Mouse (Mus musculus) brain, adult 2 months (tissue): ENCODE measurements around the gene Lrrc8d.
A peak's percentile ranks its signal among the peaks of the same experiment; 100 is the strongest.

Source experiments
- DNase-seq: peaks from one replicate; pipeline ENCODE4 v3.0.0; 2011; ENCODE audit warnings: low read depth, low spot score

The Lrrc8d gene

DNA sequence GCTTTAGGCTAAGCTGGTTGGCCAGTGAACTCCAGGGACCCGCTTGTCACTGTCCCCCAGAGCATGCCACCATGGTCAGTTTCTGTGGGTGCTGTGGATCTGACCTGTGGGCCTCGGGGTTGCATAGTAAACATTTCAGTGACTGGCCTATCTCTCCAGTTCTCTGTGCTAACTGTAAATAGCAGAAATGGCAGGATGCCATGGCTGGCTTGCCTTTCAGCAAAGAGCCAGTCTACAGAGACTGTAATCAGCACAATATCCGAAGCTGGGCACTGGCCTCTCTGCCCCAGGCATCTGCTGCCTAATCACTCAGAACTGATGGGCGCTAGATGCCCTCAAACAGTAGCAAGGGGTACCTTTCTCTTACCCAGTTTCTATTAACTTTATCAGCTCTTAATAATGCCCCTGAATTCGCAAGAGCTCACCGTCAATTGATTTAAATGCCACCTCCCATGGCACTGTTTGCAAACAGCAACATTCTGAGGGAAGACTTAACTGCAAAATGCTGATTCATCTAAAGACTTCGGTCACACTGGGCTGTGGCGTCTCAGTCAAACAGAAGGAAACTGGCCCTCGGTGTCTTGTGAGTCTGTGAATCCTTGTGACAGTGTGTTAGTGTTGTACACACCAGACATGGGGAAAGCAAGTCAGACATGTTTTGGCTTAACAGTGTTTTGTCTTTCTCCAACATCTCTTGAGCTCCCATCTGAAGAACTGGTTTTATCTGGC lies 117.6 kb downstream of the Lrrc8d start:
- DNase-seq: peak; percentile 70

DNA sequence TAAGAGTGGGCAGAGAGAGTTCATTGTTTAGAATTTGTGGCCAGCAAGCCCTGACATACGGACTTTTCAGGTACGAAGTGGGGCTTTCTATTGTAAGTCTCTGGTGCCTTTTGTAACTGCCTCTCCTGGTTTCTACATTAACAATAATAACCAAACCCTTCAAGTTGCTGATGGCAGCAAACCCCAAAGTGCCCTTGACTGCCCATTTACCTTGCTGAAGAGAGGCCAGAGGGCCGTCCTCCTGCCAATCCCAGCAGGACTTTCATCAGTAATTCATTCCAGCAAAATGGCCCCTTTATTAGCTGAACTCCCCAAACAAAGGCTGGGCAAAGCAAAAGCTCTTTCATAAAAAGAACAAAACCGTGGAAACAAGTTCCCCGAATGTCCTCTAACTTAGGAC lies 118.6 kb downstream of the Lrrc8d start:
- peak; percentile 27 for DNase-seq

DNA sequence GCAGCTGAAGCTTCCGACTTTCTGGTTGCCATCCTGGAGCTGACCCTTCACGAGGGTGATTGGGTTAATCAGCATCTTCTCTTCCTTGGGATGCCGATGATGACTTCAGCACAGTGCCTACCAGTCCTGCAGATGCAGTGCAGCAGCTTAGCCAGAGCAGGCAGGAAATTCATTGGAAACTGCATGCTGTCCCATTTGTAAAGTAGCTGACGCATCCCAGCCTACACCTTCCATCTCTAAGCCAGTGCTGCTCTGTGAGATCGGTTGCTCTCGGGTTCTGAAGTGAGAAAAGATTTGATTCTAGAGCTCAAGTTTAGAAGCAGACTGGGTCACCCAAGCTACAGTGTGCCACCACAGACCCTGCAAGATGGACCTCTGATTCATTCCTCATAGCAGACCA lies 121.6 kb downstream of the Lrrc8d start:
- DNase-seq: peak; percentile 65

DNA sequence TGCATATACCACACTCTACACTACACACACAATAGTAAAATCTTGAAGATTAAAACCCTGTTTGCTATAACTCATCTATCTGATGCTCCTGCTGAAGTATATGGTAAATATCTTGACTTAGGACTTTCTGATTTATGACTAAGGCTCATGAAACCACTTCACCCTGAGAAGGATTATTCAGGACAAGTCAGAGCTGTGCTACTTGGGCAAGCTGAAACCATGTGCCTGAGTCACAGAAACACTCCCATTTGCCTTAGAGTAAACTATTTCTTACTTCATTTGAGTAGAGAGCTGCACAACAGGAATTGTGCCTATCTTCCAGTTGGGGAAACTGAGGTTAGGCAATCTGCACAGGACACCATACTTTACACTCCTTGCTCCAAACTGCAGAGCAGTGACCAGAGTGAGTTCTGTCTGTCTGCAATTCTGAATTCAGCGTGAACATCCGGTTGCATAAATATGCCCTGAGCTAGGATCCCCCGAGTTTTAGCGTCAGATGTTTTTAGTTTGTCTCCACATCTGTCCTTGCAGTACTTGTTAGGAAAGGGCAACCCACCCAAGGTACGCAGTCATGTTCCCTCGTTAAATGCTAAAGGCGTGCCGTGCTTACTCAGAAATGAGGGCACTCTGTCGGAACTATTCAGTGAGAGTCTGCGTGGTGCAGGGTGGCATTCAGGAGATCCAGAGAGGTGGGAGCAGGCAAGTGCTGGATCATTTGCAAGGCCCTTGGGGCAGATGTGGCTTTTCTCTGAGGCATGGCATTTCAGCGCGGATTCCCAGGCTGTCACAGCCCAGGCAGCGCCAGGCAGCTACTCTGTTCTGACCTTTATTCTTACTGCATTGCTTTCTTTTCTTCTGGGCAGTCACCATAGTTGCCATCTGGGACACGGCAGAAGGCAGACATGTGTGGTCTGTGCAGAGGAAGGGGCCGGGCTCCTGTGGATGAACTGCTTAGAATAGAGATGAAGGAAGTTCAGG lies 123.0 kb downstream of the Lrrc8d start:
- peak; percentile 67 for DNase-seq

DNA sequence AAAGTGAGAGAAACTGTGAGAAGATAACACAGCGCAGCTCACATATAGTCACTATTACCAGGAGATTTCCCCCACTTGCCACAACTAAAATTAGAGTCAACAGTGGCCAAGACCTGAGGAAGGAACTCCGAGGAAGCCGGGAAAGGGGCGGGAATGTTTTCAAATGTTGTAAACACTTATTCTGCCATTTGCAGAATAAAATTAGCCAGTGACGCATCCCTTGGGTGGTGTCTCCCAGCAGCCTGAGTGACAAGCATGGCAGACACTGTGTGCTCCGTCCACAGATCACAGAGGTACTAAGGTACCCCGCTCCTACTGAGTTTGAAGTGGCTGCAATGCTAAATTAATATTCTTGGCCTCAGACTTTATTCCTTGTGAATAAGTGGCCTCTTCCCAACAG lies 124.5 kb downstream of the Lrrc8d start:
- no peak for DNase-seq

DNA sequence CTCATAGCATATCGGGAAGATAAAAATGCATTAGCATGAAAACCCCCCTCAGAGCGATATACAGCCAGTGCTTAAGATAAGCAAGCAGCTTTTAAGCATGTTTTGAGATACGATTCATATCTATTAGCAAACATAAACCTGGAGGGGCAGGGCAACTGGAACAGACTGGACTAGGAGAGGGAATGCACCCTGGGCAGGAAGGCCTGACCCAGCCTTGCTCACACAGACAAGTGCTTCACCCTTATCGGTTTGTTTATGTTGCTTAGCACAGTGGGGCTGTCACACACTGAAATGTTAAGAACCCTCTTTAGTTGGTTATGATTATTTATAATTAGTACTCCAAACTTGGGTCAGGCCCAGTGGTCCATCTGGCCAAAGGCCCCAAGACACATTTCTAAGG lies 125.1 kb downstream of the Lrrc8d start:
- no peak for DNase-seq

DNA sequence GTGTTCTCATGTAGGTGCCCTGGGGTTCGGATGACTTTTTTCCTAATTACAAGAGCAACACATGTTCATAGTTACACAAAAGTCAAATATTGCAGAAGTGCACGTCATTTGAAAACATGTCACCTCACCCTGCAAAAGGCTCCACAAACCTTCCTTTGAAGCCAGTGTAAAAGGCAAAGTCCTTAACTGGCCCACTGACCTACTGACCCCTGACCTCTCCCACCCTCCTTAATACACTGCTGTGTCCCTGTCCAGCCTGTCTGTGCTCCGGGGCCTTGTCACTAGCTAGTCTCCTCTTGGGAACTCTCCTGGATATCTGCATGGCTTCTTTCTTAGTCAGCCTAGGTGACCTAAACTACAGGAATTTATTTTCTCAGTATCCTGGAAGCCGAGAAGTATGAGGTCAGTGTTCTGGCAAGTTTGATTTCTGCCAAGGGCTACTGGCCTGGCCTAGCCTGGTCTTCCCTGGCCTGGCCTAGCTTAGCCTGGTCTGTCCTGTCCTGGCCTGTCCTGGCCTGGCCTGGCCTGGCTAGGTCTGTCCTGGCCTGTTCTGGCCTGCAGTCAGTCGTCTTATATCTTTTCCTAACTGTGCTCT lies 127.2 kb downstream of the Lrrc8d start:
- no peak for DNase-seq

DNA sequence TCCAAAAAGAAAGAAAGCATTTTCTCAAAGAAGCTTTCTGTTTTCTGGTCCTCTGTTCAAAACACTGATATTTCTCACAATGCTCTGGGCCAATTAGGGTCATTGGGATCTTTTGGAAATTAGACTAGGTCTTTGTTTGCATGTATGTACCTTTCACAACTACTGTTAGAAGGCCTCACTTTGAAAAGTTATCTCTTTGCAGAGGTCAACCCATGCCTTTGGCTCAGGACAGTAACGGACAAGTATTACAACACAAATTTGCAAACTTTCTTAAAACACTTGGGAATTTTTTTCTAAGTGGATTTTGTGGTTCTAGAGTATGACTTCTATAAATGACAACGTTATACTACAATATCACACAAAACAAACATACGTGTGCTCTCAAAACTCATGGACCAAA lies 128.3 kb downstream of the Lrrc8d start:
- DNase-seq: no peak

DNA sequence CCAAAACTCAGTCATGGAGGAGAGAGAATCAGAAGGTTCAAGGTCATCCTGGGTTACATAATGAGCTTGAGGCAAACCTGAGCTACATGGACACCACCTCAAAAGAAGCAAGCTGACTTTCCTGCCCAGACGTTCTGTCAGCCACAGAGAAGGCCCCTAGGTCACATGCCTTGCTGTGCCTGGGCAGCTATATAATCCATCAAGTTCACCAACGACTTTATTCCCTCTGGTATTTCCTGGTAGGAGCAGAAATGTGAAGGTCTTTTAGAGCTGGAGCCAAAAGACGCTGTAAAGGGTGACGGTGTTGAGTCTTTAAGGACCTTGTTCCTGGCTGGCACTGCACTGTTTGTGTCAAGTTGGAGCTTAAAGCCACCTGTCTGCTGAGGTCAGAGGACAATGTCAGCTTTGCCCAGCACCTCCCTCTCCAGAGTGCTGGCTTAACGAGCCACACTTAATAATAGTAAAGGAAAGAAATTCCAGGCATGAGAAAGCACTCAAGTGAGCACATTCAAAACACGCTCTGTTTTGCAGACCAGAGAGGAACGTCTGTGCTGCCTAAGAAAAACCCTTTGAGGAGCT lies 129.3 kb downstream of the Lrrc8d start:
- DNase-seq: no peak

DNA sequence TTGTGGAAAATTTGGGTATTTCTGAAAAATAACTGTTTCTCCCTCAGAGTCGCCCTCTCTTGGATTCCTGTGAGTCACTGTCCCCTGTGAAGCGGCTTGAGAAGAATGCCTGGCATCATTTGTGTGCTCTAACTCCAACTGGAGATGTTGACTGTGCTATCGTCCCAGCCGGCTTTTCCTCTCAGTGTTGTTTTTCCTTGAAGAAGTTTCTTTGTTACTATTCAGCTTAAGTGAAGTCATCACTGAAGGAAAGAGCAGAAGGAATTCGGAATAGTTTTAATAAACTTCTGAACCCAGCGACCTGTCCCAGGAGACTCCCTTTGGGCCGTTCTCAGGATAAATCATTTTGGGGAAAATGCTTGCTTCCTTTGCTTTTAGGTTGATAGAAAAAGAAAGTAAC lies 132.4 kb downstream of the Lrrc8d start:
- peak; percentile 42 for DNase-seq

DNA sequence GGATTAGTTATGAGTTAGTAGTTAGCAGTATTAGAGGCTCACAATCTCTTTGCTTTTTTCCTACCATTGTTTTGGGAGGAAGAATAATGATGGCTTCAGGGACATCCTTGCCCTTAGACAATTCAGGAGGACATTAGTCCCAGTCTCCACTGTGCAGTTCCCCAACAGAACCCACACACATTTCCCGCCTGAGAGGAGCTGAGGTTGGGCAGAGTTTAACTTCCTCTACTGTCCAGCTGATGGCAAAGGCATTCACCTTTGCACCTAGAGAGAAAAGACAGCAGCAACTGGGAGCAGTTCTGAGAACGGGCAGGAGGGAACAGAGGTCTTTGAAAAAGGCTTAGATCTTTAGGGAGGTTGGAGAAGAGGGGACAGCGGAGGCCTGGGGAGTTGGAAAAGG lies 134.2 kb downstream of the Lrrc8d start:
- DNase-seq: no peak

DNA sequence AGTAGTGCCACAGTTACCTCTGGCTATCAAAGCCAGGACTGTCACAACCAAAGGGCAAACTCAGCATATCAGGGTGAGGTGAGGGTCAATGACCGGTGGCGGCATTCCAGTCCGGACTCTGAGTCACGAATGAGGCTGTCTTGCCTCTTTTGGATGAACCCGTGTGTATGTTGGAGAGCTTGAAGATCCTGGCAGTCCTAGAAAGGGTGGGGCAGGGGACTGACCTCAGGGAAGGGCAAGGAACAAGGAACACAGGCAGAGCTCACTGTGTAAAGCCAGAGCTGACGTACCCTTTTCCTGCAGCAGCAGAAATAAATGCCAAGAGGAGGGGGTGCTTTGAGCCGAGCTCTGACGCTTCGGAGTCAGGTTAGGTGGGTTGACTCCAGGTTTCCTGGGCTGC lies 136.2 kb downstream of the Lrrc8d start:
- no peak for DNase-seq

DNA sequence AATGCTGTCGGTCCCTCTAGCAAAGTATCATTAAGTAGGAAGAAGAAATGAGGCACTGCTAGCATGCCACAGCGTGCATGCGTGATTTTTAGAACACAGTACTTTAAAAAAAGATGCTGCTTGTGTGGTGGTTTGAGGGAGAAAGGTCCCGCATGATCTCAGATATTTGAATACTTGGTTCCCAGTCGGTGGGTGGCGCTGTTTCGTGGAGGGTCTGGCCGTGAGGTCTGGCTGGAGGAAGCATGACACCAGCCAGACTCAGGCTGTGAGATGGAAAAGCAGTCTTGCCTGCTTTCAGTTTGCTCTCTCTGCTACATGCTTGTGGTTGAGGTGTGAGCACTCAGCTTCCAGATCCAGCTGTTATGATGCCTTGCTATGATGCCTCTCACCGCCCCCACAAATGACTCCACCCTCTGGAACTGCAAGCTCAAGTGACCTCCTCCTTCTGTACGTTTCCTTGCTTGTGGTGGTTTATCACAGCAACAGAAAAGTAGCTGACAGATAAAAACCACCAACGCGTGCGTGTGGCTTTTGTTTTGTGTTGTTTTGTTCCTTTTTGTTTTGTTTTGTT lies 140.1 kb downstream of the Lrrc8d start:
- no peak for DNase-seq

DNA sequence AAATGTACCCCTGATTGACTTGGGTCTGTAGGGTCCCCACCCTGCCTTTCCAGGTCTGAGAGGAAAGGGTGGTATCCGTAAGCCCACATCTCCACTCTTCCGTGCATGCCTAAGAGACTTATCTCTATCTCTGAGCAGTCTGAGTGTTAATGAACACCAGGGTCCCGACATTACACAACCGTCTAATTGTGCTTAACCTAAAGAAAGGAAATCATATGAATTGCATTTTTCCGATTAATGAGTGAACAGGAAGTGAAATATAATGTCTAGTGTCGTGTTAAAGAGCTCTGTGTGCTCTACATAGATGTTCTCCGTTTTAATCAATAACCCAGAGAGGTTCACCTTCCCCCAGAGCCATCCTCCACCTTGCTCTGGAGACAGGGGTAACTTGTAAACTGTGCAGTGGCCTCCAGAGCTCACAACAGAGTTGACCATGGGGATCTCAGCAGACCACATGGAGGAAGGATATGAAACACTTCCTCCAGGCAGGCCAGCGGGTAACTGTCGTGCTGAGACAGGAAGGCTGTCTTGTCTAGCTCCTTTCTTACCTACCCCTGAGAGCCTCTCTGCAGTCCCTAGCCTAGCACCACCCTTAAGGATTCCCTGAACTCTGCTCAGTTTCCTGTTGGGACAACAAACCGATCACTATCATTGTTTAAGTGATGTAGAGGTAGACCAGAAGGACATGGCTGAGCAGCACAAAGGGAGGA lies 144.4 kb downstream of the Lrrc8d start:
- DNase-seq: no peak

DNA sequence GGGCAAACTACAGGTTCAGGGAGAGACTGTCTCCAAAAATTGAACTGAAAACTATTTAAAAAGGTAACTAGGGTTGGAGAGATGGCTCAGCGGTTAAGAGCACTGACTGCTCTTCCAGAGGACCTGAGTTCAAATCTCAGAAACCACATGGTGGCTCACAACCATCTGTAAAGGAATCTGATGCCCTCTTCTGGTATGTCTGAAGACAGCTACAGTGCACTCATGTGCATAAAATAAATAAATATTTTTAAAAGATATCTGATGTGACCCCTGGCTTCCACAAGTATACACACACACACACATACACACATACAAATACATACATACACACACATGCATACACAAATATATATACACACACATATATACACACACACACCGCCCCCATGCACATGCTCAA lies 145.3 kb downstream of the Lrrc8d start:
- no peak for DNase-seq

DNA sequence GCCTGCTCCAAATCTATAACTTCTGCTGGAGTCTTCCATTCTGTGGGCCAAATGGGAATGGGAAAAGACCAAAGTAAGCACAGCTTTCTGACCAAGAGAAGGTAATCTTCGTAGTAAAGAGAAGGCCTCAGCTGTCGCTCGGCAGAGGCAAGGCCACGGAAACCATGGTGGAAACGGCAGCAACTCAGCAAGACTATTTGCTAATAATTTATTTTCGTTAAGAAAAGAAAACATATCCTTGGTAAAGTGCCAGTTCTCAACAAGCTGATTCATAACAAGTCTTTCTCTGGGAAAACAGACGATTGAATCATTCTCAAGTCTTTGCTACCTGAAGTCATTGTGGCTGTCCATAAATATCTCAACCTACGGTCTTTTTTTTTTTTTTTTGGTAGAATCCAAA lies 148.0 kb downstream of the Lrrc8d start:
- DNase-seq: no peak

DNA sequence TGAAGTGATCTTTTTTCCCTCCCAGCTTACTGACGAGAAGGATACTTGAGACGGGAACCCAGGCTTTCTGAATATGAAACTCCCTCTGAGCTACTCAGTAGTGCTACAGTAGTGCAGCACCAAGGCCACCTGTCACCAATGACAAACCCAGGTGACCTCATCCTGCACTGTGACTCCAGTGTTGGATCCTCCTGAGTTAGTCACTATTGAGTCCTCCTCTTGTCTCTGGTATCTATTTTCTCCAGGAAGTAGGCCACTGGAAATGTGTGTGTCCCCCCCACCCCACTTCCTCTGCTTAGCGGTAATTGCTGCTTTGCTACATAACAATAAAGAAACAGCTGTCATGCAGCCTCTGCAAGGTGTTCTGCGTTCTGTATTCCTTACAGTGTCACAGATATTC lies 149.5 kb downstream of the Lrrc8d start:
- no peak for DNase-seq

DNA sequence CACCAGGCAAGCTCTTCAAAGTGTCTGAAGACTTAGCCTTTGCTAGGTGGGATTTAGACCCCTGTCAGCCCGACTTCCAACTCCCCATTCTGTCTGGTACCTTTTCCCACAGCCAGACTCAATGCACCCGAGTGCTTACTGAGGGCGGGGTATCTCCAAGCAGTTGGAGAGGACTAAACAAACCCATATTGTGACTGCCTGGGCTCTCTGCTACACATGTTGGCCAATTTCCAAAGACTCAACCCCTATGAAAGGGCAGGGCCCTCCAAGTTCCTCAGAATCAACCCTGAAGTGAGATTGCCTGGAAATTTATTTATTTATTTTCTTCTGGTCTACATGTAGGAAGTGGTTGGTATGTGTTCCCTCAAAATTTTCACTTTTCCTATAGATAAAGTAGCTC lies 149.9 kb downstream of the Lrrc8d start:
- no peak for DNase-seq

DNA sequence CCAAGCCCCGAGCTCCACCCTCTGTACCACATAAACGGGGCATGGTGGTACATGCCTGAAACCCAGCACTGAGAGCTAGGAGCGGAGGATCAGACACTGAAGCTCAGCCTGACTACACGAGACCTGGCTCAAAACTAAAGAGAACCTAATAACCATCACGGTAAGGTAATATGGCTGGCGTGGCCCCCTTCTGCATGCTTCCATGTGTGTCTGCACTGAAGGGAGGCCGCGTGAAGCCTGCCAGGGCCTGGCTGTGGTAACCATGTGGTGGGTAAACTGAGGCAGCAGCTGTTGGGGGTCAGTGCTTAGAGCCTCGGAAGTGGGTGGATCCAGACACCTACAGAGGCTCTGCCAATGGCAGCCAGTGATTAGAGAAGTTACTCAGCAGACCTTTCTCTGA lies 153.5 kb downstream of the Lrrc8d start:
- no peak for DNase-seq

DNA sequence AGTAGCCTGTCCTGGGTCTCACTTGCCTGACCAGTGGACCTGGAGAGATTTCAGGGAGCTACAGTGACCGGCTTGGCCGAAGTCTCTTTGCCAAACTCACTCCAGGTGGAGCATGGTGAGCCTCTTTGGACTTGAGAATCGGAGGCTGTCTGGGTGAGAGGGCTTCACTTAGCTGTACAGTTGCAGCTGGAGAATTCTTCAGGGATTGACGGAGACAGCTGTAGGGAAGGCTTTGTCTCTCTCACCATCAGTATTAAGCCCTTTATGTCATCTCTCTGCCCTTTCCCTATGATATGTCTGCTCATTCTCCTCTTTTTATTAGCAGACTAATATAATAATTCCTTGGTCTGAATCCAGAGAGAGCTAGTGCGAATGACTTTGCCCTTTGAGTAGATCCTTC lies 157.7 kb downstream of the Lrrc8d start:
- no peak for DNase-seq
